Comparison of ENCODE assay signal across 8 mouse cellular contexts in genomic region chr4:116995798-116996135, GRCm38 (mm10). TPM values are rescaled to one million over a fixed set of nuclear protein-coding genes. Genes with fewer than 3 reads are reported as not detected.
DNase-seq lines count a peak whose midpoint lies in the region; ATAC-seq and TF ChIP-seq lines count a peak whose summit lies in the region.

No protein-coding gene starts in this region.

- DNase-seq in ES-E14 (ENCODE audit: low read depth, low spot score), result no peak
- peak; percentile 46 for DNase-seq in forebrain, embryonic 10.5 days (ENCODE audit: extremely low spot score, low spot score)
- DNase-seq in liver, embryonic 11.5 days (ENCODE audit: low spot score), result peak; percentile 60
- peak; percentile 42 for DNase-seq in thymus, adult 2 months
- DNase-seq in left cerebral cortex, adult 11 months (ENCODE audit: low spot score), result no peak

- peak overlapping the region; percentile 67 for H3K9ac ChIP-seq in ES-E14 (ENCODE audit: insufficient read depth, low read depth, low read length, poor library complexity, severe bottlenecking)
- H3K9ac ChIP-seq in hindbrain, embryonic 16.5 days (ENCODE audit: low read depth, low read length), result peak overlapping the region; percentile 90
- peak overlapping the region; percentile 84 for H3K9ac ChIP-seq in liver, embryonic 11.5 days (ENCODE audit: low read depth, low read length)

- no peak for TF ChIP-seq POLR2A in bone marrow macrophage, adult 2 months (IDR thresholded peaks at IDR 0.05; ENCODE audit: borderline replicate concordance, low read depth, low read length)
- no peak for TF ChIP-seq POLR2A in myocyte (IDR thresholded peaks at IDR 0.05; ENCODE audit: insufficient read length, low read depth)
- no peak for TF ChIP-seq POLR2A in thymus, adult 2 months (IDR thresholded peaks at IDR 0.05; ENCODE audit: control insufficient read depth, extremely low read depth, insufficient read depth, low read length, poor library complexity)

- peaks cover 3% of the 10 kb centered on the region; the same call in 1 of the 2 replicates for H3K36me3 ChIP-seq in ES-E14 (ENCODE audit: control insufficient read depth, insufficient read depth, low read length, poor library complexity, severe bottlenecking)
- H3K36me3 ChIP-seq in forebrain, embryonic 10.5 days (replicated peaks), result peaks cover 20% of the 10 kb centered on the region
- H3K36me3 ChIP-seq in hindbrain, embryonic 16.5 days (ENCODE audit: control insufficient read depth, insufficient read depth, low read length), result peaks cover 13% of the 10 kb centered on the region
- H3K36me3 ChIP-seq in liver, embryonic 11.5 days (ENCODE audit: control insufficient read depth, insufficient read depth, low read length), result peaks cover 5% of the 10 kb centered on the region; the same call in 1 of the 2 replicates
- H3K36me3 ChIP-seq in myocyte (ENCODE audit: control insufficient read depth, insufficient read depth), result peaks cover 5% of the 10 kb centered on the region
- 0 out of 2 replicates have a peak, but pooled peaks cover 3% of the 10 kb centered on the region for H3K36me3 ChIP-seq in thymus, adult 2 months (ENCODE audit: control insufficient read depth, insufficient read depth, low read length)

- peaks cover 0 to 7% of the 10 kb centered on the region in 2 experiments; a peak in 1 of 4 replicates for H3K4me1 ChIP-seq in ES-E14 (ENCODE audit: control insufficient read depth in 2 of 2, insufficient read depth in 2 of 2, low read length in 2 of 2, poor library complexity in 1 of 2)
- H3K4me1 ChIP-seq in bone marrow macrophage, adult 2 months (ENCODE audit: control insufficient read depth, insufficient read depth, low read length), result peaks cover 9% of the 10 kb centered on the region
- H3K4me1 ChIP-seq in forebrain, embryonic 10.5 days, result peaks cover 40% of the 10 kb centered on the region
- peaks cover 22% of the 10 kb centered on the region for H3K4me1 ChIP-seq in hindbrain, embryonic 16.5 days (ENCODE audit: control insufficient read depth, insufficient read depth, low read depth, low read length)
- peaks cover 22% of the 10 kb centered on the region for H3K4me1 ChIP-seq in liver, embryonic 11.5 days (replicated peaks; ENCODE audit: control insufficient read depth, insufficient read depth, low read length)
- H3K4me1 ChIP-seq in thymus, adult 2 months (replicated peaks; ENCODE audit: control insufficient read depth, insufficient read depth, low read length), result peaks cover 22% of the 10 kb centered on the region

- peak; percentile 12 for ATAC-seq in hindbrain, embryonic 16.5 days
- no peak for ATAC-seq in liver, embryonic 11.5 days (replicated peaks; ENCODE audit: low FRiP score)

- no peak overlapping the region for H3K27ac ChIP-seq in ES-E14 (ENCODE audit: insufficient read depth, low read depth, low read length, poor library complexity, severe bottlenecking)
- no peak overlapping the region for H3K27ac ChIP-seq in bone marrow macrophage, adult 2 months (ENCODE audit: insufficient read depth, low read depth, low read length)
- H3K27ac ChIP-seq in forebrain, embryonic 10.5 days, result peak overlapping the region; percentile 79
- H3K27ac ChIP-seq in hindbrain, embryonic 16.5 days (ENCODE audit: low read depth, low read length), result peak overlapping the region; percentile 88
- H3K27ac ChIP-seq in liver, embryonic 11.5 days (ENCODE audit: low read depth, low read length), result peak overlapping the region; percentile 72; the same call in 1 of the 2 replicates
- H3K27ac ChIP-seq in thymus, adult 2 months (ENCODE audit: control insufficient read depth, insufficient read depth, low read length), result no peak overlapping the region

- H3K9me3 ChIP-seq in ES-E14 (ENCODE audit: control insufficient read depth, insufficient read depth, low read depth, low read length), result no peaks in the 10 kb centered on the region
- no peaks in the 10 kb centered on the region for H3K9me3 ChIP-seq in forebrain, embryonic 10.5 days
- H3K9me3 ChIP-seq in hindbrain, embryonic 16.5 days (ENCODE audit: control insufficient read depth, low read length), result no peaks in the 10 kb centered on the region
- no peaks in the 10 kb centered on the region for H3K9me3 ChIP-seq in liver, embryonic 11.5 days (ENCODE audit: control insufficient read depth, low read length)

- no peak for TF ChIP-seq CTCF in bone marrow macrophage, adult 2 months (IDR thresholded peaks at IDR 0.05; ENCODE audit: low read depth, low read length)
- TF ChIP-seq CTCF in thymus, adult 2 months (IDR thresholded peaks at IDR 0.05; ENCODE audit: borderline replicate concordance, control insufficient read depth, extremely low read depth, insufficient read depth, low read length, poor library complexity), result no peak; the same call in 1 of the 2 replicates

- peak overlapping the region; percentile 43 for H3ac ChIP-seq in myocyte (ENCODE audit: control insufficient read depth, insufficient read length)

- in situ Hi-C loops in ES-E14 (cut with MboI; ENCODE audit: low sequenced_read_pairs in 2 of 2, unreplicated experiment in 2 of 2), result loop anchor here in 1 of 2 experiments (10.0 kb wide), 1 partner anchor 171 kb away; the partner anchor contains the start of gene Hpdl

- H3K4me3 ChIP-seq in ES-E14 (ENCODE audit: insufficient read depth in 1 of 2, low read depth in 1 of 2, low read length in 2 of 2, poor library complexity in 1 of 2, severe bottlenecking in 1 of 2) (peak overlapping the region; percentile 82 to 86), myocyte (peak overlapping the region; percentile 54)
- peak overlapping the region; percentile 95 for H3K4me3 ChIP-seq in bone marrow macrophage, adult 2 months (ENCODE audit: insufficient read depth, low read length)
- H3K4me3 ChIP-seq in forebrain, embryonic 10.5 days, result peak overlapping the region; percentile 79
- peak overlapping the region; percentile 100 for H3K4me3 ChIP-seq in hindbrain, embryonic 16.5 days (ENCODE audit: low read length)
- peak overlapping the region; percentile 99 for H3K4me3 ChIP-seq in liver, embryonic 11.5 days (ENCODE audit: low read depth, low read length)
- peak overlapping the region; percentile 98 for H3K4me3 ChIP-seq in thymus, adult 2 months (ENCODE audit: control insufficient read depth, insufficient read depth, low read length)

- H3K27me3 ChIP-seq in forebrain, embryonic 10.5 days (ENCODE audit: poor library complexity, severe bottlenecking), result peaks cover 7% of the 10 kb centered on the region
- H3K27me3 ChIP-seq in hindbrain, embryonic 16.5 days (replicated peaks; ENCODE audit: control insufficient read depth, insufficient read depth, low read length), result no peaks in the 10 kb centered on the region
- H3K27me3 ChIP-seq in liver, embryonic 11.5 days (replicated peaks; ENCODE audit: control insufficient read depth, insufficient read depth, low read length), result no peaks in the 10 kb centered on the region
- no peaks in the 10 kb centered on the region for H3K27me3 ChIP-seq in myocyte (ENCODE audit: control insufficient read depth, insufficient read depth, insufficient read length)
- no peaks in the 10 kb centered on the region for H3K27me3 ChIP-seq in thymus, adult 2 months (ENCODE audit: control insufficient read depth, insufficient read depth, low read length)

- H3K4me2 ChIP-seq in hindbrain, embryonic 16.5 days (ENCODE audit: low read length), result peak overlapping the region; percentile 98
- H3K4me2 ChIP-seq in liver, embryonic 11.5 days, result peak overlapping the region; percentile 92
- H3K4me2 ChIP-seq in myocyte (ENCODE audit: low read depth), result peak overlapping the region; percentile 95

- under 1% methylated on average over 16 of the region's 16 CpGs for WGBS in forebrain, embryonic 10.5 days
- WGBS in hindbrain, embryonic 16.5 days, result under 1% methylated on average over 16 of the region's 16 CpGs
- 1% methylated on average over 16 of the region's 16 CpGs for WGBS in liver, embryonic 11.5 days
- 3% methylated on average over 16 of the region's 16 CpGs for WGBS in thymus, adult 2 months

- H3K79me2 ChIP-seq in myocyte (ENCODE audit: control insufficient read depth, insufficient read depth), result no peaks in the 10 kb centered on the region

TF ChIP-seq in ES-E14, 5 proteins besides CTCF, POLR2A, EP300 and RAD21 (continues in another document):
- no peak for TF ChIP-seq CHD2 (IDR thresholded peaks at IDR 0.05; ENCODE audit: low read depth, low read length)
- TF ChIP-seq ZC3H11A (IDR thresholded peaks at IDR 0.05; ENCODE audit: borderline replicate concordance, low read depth, low read length), result no peak

TF ChIP-seq in myocyte, 11 proteins besides CTCF, POLR2A, EP300 and RAD21 (continues in another document):
- TF ChIP-seq MYOG (IDR thresholded peaks at IDR 0.05; ENCODE audit: control insufficient read depth in 1 of 3, insufficient read depth in 1 of 3, insufficient read length in 2 of 3, low read depth in 2 of 3) (no peak), E2F4 (IDR thresholded peaks at IDR 0.05; ENCODE audit: insufficient read depth) (no peak), TCF12 (IDR thresholded peaks at IDR 0.05; ENCODE audit: insufficient read depth, poor library complexity, severe bottlenecking) (no peak)

RNA-seq across cellular contexts. Expression of gene Hectd3, which starts 0.7 kb away (rescaled TPM):
- total RNA-seq in ES-E14 (2012; rRNA removed), result 14.8 and 21.8 TPM in 2 replicates
- polyA plus RNA-seq in bone marrow macrophage, adult 2 months (2012; ENCODE audit: insufficient read depth, insufficient read length, missing spikeins), result 24.5 and 26.8 TPM in 2 replicates
- 7.8 and 8.8 TPM in 2 replicates for polyA plus RNA-seq in forebrain, embryonic 10.5 days (2016; fragmentation: Nextera tagmentation; extraction: Ambion mirVana)
- 22.0 and 23.9 TPM in 2 replicates for polyA plus RNA-seq in hindbrain, embryonic 16.5 days (2015; fragmentation: Nextera tagmentation; extraction: Ambion mirVana)
- 10.8 and 12.0 TPM in 2 replicates for polyA plus RNA-seq in liver, embryonic 11.5 days (2014; fragmentation: Nextera tagmentation; extraction: Ambion mirVana)
- 28.7 TPM for polyA plus RNA-seq in myocyte (2012; fragmentation: generic; extraction: Trizol)
- polyA plus RNA-seq in thymus, adult 2 months (2012; rRNA removed), result 104 and 113 TPM in 2 replicates

RNA-seq across cellular contexts. Expression of gene Urod, which starts 1.6 kb away (rescaled TPM):
- total RNA-seq in ES-E14 (2012; rRNA removed), result 65.8 and 82.5 TPM in 2 replicates
- polyA plus RNA-seq in bone marrow macrophage, adult 2 months (2012; ENCODE audit: insufficient read depth, insufficient read length, missing spikeins), result 45.5 and 56.5 TPM in 2 replicates
- 93.8 and 108 TPM in 2 replicates for polyA plus RNA-seq in forebrain, embryonic 10.5 days (2016; fragmentation: Nextera tagmentation; extraction: Ambion mirVana)
- 59.8 and 60.2 TPM in 2 replicates for polyA plus RNA-seq in hindbrain, embryonic 16.5 days (2015; fragmentation: Nextera tagmentation; extraction: Ambion mirVana)
- 344 and 350 TPM in 2 replicates for polyA plus RNA-seq in liver, embryonic 11.5 days (2014; fragmentation: Nextera tagmentation; extraction: Ambion mirVana)
- polyA plus RNA-seq in myocyte (2012; fragmentation: generic; extraction: Trizol), result 69.6 TPM
- 88.5 and 100 TPM in 2 replicates for polyA plus RNA-seq in thymus, adult 2 months (2012; rRNA removed)

RNA-seq across cellular contexts. Expression of gene Eif2b3, which starts 23.4 kb away (rescaled TPM):
- 43.7 and 55.1 TPM in 2 replicates for total RNA-seq in ES-E14 (2012; rRNA removed)
- polyA plus RNA-seq in bone marrow macrophage, adult 2 months (2012; ENCODE audit: insufficient read depth, insufficient read length, missing spikeins), result 8.1 and 8.5 TPM in 2 replicates
- 52.1 and 55.5 TPM in 2 replicates for polyA plus RNA-seq in forebrain, embryonic 10.5 days (2016; fragmentation: Nextera tagmentation; extraction: Ambion mirVana)
- polyA plus RNA-seq in hindbrain, embryonic 16.5 days (2015; fragmentation: Nextera tagmentation; extraction: Ambion mirVana), result 44.9 and 47.5 TPM in 2 replicates
- polyA plus RNA-seq in liver, embryonic 11.5 days (2014; fragmentation: Nextera tagmentation; extraction: Ambion mirVana), result 69.9 and 80.4 TPM in 2 replicates
- 36.3 TPM for polyA plus RNA-seq in myocyte (2012; fragmentation: generic; extraction: Trizol)
- polyA plus RNA-seq in thymus, adult 2 months (2012; rRNA removed), result 5.4 and 6.1 TPM in 2 replicates

Comparison
In these comparisons a context has a peak if more than half of its experiments do, and no peak if none do; other contexts are left out.
1. DNase-seq: peak in forebrain, embryonic 10.5 days (single experiment), liver, embryonic 11.5 days (single experiment) and thymus, adult 2 months (single experiment); none in ES-E14 (single experiment) and left cerebral cortex, adult 11 months (single experiment).
2. H3K27ac ChIP-seq: peak in forebrain, embryonic 10.5 days (single experiment), hindbrain, embryonic 16.5 days (single experiment) and liver, embryonic 11.5 days (single experiment); none in ES-E14 (single experiment), bone marrow macrophage, adult 2 months (single experiment) and thymus, adult 2 months (single experiment).
3. Peak in every context shown above with its lines, with median percentiles within 50 percentile points of each other: H3K4me3 ChIP-seq, H3K9ac ChIP-seq and H3K4me2 ChIP-seq.